Mouse (Mus musculus) hindbrain, embryonic 15.5 days (tissue): Measurements from ENCODE around the gene Tradd. TPM values are rescaled to one million over a fixed set of nuclear protein-coding genes. Genes with fewer than 3 reads are reported as not detected.
A peak's percentile ranks its signal among the peaks of the same experiment; 100 is the strongest.

Source experiments
- ATAC-seq: fragments of 200-750 bp; cut with Nextera tagmentation; 2 replicates; pipeline ENCODE4 v1.8.0; 2017; ENCODE audit warnings: low read depth, moderate number of reproducible peaks, moderate TSS enrichment; ENCODE audit not compliant: low FRiP score
- H3K27ac ChIP-seq: fragments of 300-500 bp; sonication (generic); replicated peaks from 2 replicates; pipeline ENCODE4 v1.5.1; 2015; ENCODE audit warnings: mild to moderate bottlenecking, inconsistent platforms
- H3K27me3 ChIP-seq: fragments of 300-500 bp; sonication (generic); 2 replicates; pipeline ENCODE4 v1.6.1; 2015; ENCODE audit warnings: control low read depth, inconsistent platforms
- H3K36me3 ChIP-seq: fragments of 300-500 bp; sonication (generic); 2 replicates; pipeline ENCODE4 v1.6.1; 2015; ENCODE audit warnings: control low read depth, inconsistent platforms
- H3K4me1 ChIP-seq: fragments of 300-500 bp; sonication (generic); replicated peaks from 2 replicates; pipeline ENCODE4 v1.6.1; 2015; ENCODE audit warnings: control low read depth, inconsistent platforms
- H3K4me2 ChIP-seq: fragments of 300-500 bp; sonication (generic); 2 replicates; pipeline ENCODE4 v1.6.1; 2015; ENCODE audit warnings: moderate library complexity, mild to moderate bottlenecking, inconsistent platforms
- H3K4me3 ChIP-seq: fragments of 300-500 bp; sonication (generic); 2 replicates; pipeline ENCODE4 v1.5.1; 2015; ENCODE audit warnings: mild to moderate bottlenecking, inconsistent platforms
- H3K9ac ChIP-seq: fragments of 300-500 bp; sonication (generic); 2 replicates; pipeline ENCODE4 v1.6.1; 2015; ENCODE audit warnings: inconsistent platforms
- H3K9me3 ChIP-seq: fragments of 300-500 bp; sonication (generic); 2 replicates; pipeline ENCODE4 v1.6.1; 2016; ENCODE audit warnings: control low read depth, inconsistent platforms
- WGBS: fragments of 180-500 bp; shearing (Covaris S2); methylation state at CpG from one replicate; pipeline ENCODE4 v1.1.7; 2015; 5-methylcytosine and 5-hydroxymethylcytosine counted together
- microRNA counts: library from miRNA; unstranded; fragments of <30 nt; microRNA quantifications from one replicate; lab custom pipeline; 2016
- microRNA-seq: library from miRNA; unstranded; fragments of <30 nt; microRNA quantifications from one replicate; pipeline ENCODE4, GENCODE M21; 2016
- polyA plus RNA-seq: library from polyadenylated mRNA; unstranded; fragments of >200 nt; fragmentation: Nextera tagmentation; extraction: Ambion mirVana; gene quantifications from 2 replicates; pipeline ENCODE4 v1.2.1, GENCODE M21; 2015

Tradd gene
- polyA plus RNA-seq, 1 experiment from 2014 or later, result 19.3 TPM

DNA sequence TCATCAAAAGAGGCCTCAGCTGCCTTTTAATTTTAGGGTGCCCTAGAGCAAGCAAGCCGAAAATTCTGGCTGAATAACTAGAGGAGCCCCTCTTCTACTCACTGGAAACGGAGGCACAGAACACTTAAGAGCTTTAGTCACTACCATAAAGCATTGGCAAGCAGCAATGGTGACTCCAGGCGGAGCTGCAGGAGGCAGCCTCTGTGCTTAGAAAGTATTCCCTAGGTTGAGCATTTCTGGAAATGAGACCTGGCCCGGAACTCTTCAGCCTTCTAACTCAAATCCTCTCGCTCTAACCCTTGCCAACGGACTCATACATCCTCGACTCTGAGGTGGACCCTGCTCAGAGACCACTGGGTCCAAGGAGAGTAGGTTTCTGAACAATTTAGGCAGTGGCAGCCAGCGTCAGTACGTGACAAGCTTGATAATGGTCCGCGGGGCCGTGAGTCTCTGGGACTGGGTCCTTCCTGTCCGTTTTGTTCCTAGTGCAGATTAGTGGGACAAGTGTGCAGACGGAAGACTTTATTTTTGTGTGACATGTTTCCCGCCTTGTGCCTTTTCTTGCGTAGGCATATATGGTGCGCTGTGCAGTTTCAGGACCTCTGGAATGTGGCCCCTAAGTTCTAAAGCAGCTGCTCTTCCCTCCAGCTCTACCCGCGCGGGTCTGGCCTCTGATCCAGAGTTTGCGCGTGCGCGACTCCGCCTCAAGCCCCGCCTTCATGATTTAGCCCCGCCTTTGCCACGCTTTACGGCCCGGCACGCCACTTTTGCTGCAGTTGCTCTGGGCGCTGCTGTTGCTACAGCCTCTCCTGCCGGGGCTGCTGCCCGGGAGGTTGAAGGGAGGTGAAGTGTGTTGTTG lies 39.8 kb downstream of the Tradd start, which contains the start of gene D230025D16Rik:
Gene D230025D16Rik, plus strand, starts transcription at position 733 of the 859 bp plus-strand sequence.
- Histone ChIP-seq H3K27ac (peak within 1 kb of the TSS; percentile 86), H3K4me3 (peak within 1 kb of the TSS; percentile 91), H3K4me2 (peak within 1 kb of the TSS; percentile 92), H3K36me3 (no peaks in the 10 kb centered on the region), H3K9ac (peak within 1 kb of the TSS; percentile 91), H3K9me3 (no peaks in the 10 kb centered on the region), H3K27me3 (no peaks in the 10 kb centered on the region), H3K4me1 (peaks cover 24% of the 10 kb centered on the region)
- peak; percentile 96 for ATAC-seq
- WGBS, result 3% methylated on average over 34 of the region's 34 CpGs

DNA sequence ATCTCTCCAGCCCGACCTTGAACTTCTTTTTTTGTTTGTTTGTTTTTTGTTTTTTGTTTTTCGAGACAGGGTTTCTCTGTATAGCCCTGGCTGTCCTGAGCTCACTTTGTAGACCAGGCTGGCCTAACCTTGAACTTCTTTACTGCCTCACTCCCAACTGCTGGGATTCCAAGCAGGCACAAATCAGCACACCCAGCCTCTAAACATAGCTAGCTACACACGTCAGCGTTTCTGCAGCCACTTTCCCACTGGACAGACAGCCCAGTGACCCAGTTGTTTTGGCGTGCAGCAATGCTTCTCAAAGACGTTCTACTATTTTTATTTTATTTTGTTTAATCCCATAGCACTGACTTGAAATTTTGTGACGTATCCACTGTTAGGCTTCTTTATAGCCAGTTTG lies 40.6 kb downstream of the Tradd start:
- H3K36me3 ChIP-seq, result no peaks in the 10 kb centered on the region
- WGBS, result 82% methylated on average over 7 of the region's 7 CpGs
- peak overlapping the region; percentile 92; the same call in 1 of the 2 replicates for H3K4me2 ChIP-seq
- H3K9ac ChIP-seq, result peak overlapping the region; percentile 61; the same call in 1 of the 2 replicates
- H3K27ac ChIP-seq, result peak overlapping the region; percentile 86; the same call in 1 of the 2 replicates
- ATAC-seq, result no peak
- no peaks in the 10 kb centered on the region for H3K27me3 ChIP-seq
- peaks cover 24% of the 10 kb centered on the region for H3K4me1 ChIP-seq
- H3K4me3 ChIP-seq, result no peak overlapping the region
- H3K9me3 ChIP-seq, result no peaks in the 10 kb centered on the region

DNA sequence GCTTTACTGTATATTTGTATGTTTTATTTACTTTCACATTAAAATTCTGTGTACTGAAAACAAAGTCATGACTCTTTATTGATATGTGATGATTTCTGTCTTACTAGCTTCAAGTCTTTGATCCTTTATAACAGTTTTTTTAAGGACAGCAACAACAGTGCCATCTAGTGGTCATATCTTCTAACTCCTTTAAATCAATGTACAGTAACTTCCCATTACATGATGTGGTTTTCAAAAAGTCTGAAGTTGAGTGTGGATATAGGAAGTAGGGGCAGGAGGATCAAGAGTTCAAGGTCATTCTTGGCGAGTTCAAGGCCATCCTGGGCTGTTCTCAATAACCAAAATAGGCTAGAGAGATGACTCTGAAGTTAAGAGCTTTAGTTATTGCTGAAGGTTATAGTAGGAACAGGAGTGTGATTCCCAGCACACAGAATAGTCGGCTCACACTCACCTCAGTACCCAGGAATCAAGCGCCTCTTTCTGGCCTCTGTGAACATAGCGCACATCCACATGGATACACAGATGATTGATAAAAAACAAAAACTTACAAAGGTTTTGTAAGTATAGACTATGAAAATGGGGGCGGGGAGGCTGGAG lies 46.4 kb downstream of the Tradd start:
- no peaks in the 10 kb centered on the region for H3K36me3 ChIP-seq
- H3K4me1 ChIP-seq, result no peaks in the 10 kb centered on the region
- ATAC-seq, result peak; percentile 68; the same call in 1 of the 2 replicates
- no peak overlapping the region for H3K9ac ChIP-seq
- H3K27me3 ChIP-seq, result no peaks in the 10 kb centered on the region
- H3K9me3 ChIP-seq, result no peaks in the 10 kb centered on the region
- H3K4me3 ChIP-seq, result no peak overlapping the region
- 86% methylated on average over 5 of the region's 5 CpGs for WGBS
- H3K4me2 ChIP-seq, result no peak overlapping the region
- no peak overlapping the region for H3K27ac ChIP-seq

DNA sequence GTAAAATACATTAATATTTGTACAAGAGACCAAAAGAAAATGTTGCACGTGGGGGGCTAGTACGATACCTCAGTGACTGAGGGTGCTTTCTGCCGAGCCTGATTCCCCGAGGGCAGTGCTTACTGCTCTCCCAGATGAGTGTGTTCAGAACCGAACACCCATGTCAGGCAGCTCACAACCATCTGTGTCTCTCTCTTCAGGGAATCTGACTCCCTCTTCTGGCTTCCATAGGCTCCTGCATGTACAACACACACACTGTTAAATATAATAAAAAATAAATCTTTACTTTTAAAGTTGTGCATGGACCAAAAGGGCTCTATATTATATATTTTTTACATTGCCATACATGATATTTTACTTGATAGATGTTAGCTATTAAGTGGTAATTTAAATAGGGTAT lies 50.3 kb downstream of the Tradd start:
- H3K27me3 ChIP-seq, result no peaks in the 10 kb centered on the region
- H3K27ac ChIP-seq, result no peak overlapping the region
- 90% methylated on average over 5 of the region's 5 CpGs for WGBS
- H3K4me2 ChIP-seq, result no peak overlapping the region
- no peak overlapping the region for H3K4me3 ChIP-seq
- no peaks in the 10 kb centered on the region for H3K4me1 ChIP-seq
- H3K9me3 ChIP-seq, result no peaks in the 10 kb centered on the region
- no peaks in the 10 kb centered on the region for H3K36me3 ChIP-seq
- ATAC-seq, result no peak
- no peak overlapping the region for H3K9ac ChIP-seq

DNA sequence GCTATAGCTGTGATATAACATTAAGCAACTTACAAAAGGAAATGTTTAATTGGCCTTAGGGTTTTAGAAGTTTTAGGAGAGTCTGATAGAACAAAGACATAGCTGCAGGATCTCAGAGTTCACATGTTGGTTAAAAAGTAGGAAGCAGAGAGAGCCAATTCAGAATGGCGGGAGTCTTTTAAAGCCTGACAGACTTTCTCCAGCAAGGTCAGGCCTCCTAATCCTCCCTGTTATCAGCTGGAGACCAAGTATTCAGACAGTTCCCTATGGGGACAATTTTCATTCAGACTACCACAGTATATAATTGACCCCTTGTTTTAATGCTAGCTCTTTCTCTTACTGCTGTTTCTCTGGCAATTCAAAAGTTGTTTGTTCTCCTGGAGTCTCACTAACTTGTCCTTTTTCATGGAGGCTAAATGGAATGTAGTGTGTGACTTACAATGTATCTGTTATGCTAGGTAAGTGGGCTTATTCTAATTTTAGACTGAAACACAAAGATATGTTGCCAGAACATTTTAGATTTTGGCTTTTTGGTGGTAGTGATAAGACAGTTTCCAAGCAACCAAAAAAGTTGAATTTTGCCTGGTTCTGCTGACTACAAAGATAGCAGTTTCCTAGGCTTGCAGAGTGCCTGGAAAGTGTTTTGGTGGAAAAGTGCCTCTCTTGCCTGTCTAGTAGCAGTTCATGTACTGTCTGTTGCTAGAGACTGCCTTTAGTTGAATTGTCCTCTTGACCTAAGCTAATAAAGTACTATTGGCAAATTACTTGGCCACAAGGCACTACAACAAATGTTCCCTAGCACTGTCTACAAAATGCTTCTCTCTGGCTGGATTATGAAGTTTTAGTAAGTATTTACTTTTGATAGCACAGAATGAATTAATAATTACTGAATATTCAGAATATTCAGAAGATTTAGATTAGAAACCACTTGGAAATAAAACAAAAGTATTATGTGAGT lies 55.0 kb downstream of the Tradd start:
- Histone ChIP-seq H3K9me3 (no peaks in the 10 kb centered on the region), H3K27ac (no peak overlapping the region), H3K36me3 (peaks cover 1% of the 10 kb centered on the region), H3K4me2 (no peak overlapping the region), H3K9ac (no peak overlapping the region), H3K27me3 (no peaks in the 10 kb centered on the region), H3K4me1 (no peaks in the 10 kb centered on the region), H3K4me3 (no peak overlapping the region)
- WGBS, result 54% methylated on average over 1 of the region's 1 CpGs
- ATAC-seq, result no peak

MicroRNA genes within 50 kb of the gene (microRNA counts, 519-probe panel; counts per million panel counts)
- microRNA mmu-miR-328 (lab: Ali Mortazavi, UCI), result 2,751 counts per million, percentile 52 among the panel's probes with 10 or more counts

Small RNA genes lying within 50 kb of the gene (microRNA-seq; reads per million reads assigned to microRNA genes)
- gene Gm27320 (not detected), gene Mir328 (305 reads per million, percentile 65 among the genes with 10 or more reads in this experiment)

Other genes starting within 250 kb of the Tradd start
- gene Ces3a, start 216.0 kb downstream of the Tradd start, polyA plus RNA-seq, result not detected in 2 replicates
- not detected in 2 replicates for gene Ces3b, start 180.9 kb downstream of the Tradd start, polyA plus RNA-seq
- gene Ces4a, start 132.8 kb downstream of the Tradd start, polyA plus RNA-seq, result 0.13 TPM in 1 of 2 replicates, not detected in the other
- 28.8 and 29.0 TPM in 2 replicates for gene Cbfb, start 93.9 kb downstream of the Tradd start, polyA plus RNA-seq
- gene D230025D16Rik, start 39.5 kb downstream of the Tradd start, polyA plus RNA-seq, result 28.5 and 29.2 TPM in 2 replicates
- gene B3gnt9, start 9.5 kb downstream of the Tradd start, polyA plus RNA-seq, result 9.9 TPM in 2 replicates
- gene Fbxl8, start within 50 bp of the Tradd start, polyA plus RNA-seq, result 1.3 and 1.6 TPM in 2 replicates
- gene Hsf4, start 5.2 kb upstream of the Tradd start, polyA plus RNA-seq, result 0.54 and 0.76 TPM in 2 replicates
- gene Nol3, start 11.5 kb upstream of the Tradd start, polyA plus RNA-seq, result 5.2 and 5.7 TPM in 2 replicates
- gene 4931428F04Rik, start 25.3 kb upstream of the Tradd start, polyA plus RNA-seq, result 124 and 146 TPM in 2 replicates
- gene Exoc3l, start 31.5 kb upstream of the Tradd start, polyA plus RNA-seq, result 11.6 and 14.2 TPM in 2 replicates
- 44.0 and 51.0 TPM in 2 replicates for gene E2f4, start 33.1 kb upstream of the Tradd start, polyA plus RNA-seq
- gene Elmo3, start 41.0 kb upstream of the Tradd start, polyA plus RNA-seq, result 1.3 and 1.5 TPM in 2 replicates
- 0.80 and 0.85 TPM in 2 replicates for gene Lrrc29, start 61.7 kb upstream of the Tradd start, polyA plus RNA-seq
- 132 and 143 TPM in 2 replicates for gene Tmem208, start 61.7 kb upstream of the Tradd start, polyA plus RNA-seq
- gene Fhod1, start 83.3 kb upstream of the Tradd start, polyA plus RNA-seq, result 0.69 and 0.87 TPM in 2 replicates
- gene Slc9a5, start 84.2 kb upstream of the Tradd start, polyA plus RNA-seq, result 11.8 and 13.8 TPM in 2 replicates
- gene Plekhg4, start 108.7 kb upstream of the Tradd start, polyA plus RNA-seq, result 2.2 and 2.8 TPM in 2 replicates
- not detected in 2 replicates for gene Kctd19, start 148.9 kb upstream of the Tradd start, polyA plus RNA-seq
- gene Lrrc36, start 149.0 kb upstream of the Tradd start, polyA plus RNA-seq, result 0.75 and 1.3 TPM in 2 replicates
- gene Tppp3, start 206.9 kb upstream of the Tradd start, polyA plus RNA-seq, result 197 and 207 TPM in 2 replicates
- gene Zdhhc1, start 232.3 kb upstream of the Tradd start, polyA plus RNA-seq, result 39.8 and 41.9 TPM in 2 replicates